Mouse (Mus musculus): ENCODE data around the gene P2rx3.

Gene P2rx3

DNA sequence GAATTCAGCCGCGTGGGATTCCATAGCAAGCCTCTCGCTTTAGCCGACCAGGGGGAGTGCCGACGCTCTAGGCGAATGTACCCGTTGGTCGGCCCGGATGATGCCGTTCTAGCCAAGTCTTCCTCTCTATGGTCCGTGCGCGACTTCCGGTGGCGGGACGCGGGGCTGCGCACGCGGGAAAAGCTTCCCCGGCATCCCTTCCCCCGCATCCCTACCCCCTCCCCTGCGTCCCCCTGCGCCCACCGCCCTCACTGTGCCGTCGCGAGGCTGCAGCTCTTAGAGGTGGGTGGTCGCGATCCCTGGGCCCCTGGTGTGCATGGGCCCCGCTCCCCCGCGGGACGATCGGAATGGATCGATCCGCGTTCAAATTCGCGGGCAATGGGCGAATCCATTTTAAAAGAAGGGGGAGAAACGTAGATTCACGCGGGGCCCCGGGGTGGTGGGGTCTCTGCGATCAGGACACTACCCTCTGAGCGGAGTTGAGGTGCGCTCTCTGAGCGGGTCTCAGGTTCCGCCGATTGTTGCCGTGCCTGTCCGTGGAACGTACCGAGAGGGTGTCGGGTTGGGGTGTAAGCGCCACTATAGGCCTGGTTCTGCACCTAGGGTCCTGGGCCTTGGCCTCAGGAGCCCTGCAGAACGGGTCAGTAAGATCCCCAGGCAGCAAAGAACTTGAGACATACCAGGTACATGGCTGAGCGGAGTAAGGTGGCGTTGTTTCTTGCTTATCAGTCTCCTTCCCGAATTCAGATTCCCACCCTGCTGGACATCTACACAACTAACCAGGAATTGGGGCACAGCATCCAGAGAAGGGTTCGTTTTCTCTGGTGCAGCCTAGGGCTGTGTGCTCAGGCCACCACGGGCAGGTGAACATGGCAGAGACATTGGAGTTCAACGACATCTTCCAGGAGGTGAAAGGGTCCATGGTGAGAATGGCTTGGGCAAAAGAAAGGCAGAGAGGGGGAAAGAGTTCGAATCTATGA, at the start of gene P2rx3, which contains the start of gene Ssrp1:
P2rx3 (minus strand) TSS at position 416 of the 980 bp plus-strand sequence.
Ssrp1 (plus strand) TSS at position 188 of the 980 bp plus-strand sequence.
- DNase-seq (ENCODE audit: low spot score) = peak; percentile 94

DNA sequence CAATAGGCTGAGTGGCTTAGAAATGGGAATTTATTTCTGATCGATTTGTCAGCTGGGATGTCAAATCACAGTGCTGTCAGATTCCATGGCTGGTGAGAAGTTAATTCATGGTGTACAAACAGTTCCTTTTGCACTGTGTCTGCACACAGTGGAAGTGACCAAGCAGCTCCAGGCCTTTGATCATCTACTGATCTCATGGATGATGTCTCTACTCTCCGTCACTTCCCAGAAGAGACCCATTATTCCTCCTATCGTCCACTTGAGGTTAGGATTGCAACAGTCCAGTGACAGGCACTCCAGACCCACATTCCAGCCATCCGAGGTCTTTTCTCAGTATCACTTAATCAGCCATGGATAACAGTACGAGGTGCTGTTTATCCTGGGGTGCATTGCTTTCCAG, 36.5 kb upstream of the P2rx3 start:
- no peak for DNase-seq (ENCODE audit: low spot score)

GRCm38 (mm10) chr2:85071921-85072320, 34.7 kb upstream of the P2rx3 start:
- no peak for DNase-seq (ENCODE audit: low spot score)

- no peak for DNase-seq (ENCODE audit: low spot score)
Measured at GRCm38 (mm10) chr2:85070086-85070485, 32.8 kb upstream of the P2rx3 start.

DNA sequence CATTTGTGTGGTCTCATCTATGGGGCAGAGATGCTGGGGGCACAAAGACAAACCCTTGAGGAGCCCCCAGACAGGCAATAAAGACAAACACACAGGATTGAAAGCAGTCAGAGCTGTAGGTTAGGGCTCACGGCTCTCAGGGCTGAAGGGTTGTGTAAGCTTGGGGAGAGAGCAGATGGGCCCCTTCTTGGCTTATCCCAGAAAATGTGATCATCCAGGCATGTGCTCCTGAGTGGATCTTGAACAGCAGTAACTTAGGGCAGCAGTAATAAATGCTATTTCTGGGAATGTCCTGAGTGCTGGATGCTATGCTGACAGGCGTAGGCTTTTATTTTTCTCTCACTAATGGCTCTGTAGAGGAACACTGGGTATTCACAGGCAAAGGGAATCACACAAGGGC, 31.4 kb upstream of the P2rx3 start:
- DNase-seq (ENCODE audit: low spot score) = no peak

DNA sequence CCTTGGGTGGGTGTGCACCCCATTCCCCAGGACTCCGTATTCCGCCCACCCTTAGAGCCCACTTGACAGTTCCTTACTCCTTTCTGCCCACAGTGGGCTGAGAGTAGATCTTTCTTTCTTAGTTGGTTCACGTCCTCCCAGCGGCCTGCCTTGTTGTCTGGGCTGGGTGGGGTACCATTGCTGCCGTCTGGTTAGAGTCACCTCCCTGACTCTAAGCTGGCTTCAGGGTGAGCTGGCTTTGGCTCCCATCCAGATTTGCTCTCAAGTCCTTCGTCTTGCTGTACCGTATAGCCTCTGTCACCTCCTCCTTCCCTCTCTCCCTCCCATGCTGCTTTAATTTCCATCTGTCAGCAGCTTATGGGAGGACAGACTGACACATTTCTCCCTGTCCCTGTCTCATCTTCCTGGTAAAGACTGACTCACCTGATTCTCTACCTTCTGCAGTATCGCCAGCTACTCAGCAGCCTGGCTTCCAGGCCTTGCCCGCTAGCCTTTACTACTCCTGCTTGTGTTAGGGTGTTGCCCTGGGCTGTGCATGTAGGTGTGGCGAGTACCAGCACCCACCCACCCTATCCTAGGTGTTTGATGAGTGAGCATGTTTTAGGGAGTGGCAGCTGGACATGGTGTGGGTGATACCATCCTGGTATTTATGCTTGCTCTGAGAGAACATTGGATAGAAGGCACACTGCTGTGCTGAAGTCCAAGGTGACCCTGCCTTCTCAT, 30.8 kb upstream of the P2rx3 start:
- DNase-seq (ENCODE audit: low spot score) = no peak

GRCm38 (mm10) chr2:85066937-85067336, 29.7 kb upstream of the P2rx3 start:
- no peak for DNase-seq (ENCODE audit: low spot score)

DNA sequence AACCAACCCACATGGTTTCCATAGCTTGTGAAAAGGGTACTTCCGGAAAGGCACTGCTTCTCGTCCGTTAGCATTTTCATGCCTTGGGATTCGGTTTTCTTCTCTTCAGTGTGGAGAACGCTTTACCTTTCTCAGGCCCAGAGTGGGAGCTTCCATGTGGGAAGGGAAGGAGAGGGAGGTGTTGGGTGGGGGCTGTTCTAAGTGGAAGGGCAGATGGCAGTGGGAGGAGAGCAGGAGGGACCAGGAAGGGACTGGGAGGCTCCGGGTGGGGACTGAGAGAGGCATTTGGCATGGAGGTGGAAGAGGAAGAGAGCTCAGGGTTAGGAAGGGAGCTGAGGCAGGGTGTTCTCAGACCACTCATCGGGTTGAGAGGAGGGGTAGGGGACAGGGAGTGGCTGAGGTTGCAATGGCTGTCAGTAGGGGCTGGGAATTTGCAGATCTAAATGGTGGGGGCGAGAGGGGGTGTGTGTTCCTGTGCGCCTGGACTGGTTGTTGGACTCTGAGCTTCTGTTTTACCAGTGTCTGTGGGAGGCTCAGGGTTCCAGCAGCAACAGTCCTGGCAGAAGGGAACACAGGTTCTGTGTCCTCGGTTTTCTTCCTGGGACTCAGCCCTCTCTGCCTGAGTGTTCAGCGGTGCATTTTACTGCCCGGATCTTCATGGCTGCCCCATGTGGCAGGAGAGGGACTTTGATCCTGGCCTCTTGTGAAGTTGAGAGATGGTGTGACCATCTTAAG, 28.0 kb upstream of the P2rx3 start:
- DNase-seq (ENCODE audit: low spot score) = peak; percentile 54

- no peak for DNase-seq (ENCODE audit: low spot score)
Measured at GRCm38 (mm10) chr2:85061107-85061541, 23.9 kb upstream of the P2rx3 start.

GRCm38 (mm10) chr2:85060591-85061060, 23.4 kb upstream of the P2rx3 start:
- no peak for DNase-seq (ENCODE audit: low spot score)

DNA sequence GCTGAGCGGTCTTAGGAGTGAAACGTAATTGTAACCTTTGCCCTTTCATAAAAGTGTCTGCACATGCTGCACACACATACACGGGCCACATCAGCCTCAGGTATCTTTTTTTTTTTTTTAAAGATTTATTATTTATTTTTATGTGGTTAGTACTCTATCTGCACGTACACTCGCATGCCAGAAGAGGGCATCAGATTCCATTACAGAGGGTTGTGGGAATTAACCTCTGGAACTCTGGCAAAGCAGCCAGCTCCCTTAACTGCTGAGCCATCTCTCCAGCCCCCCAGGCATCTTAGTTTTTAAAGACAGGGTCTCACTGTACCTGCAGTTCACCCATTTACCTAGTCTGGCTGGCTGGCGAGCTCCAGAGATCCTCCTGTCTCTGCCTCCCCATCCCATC, 22.4 kb upstream of the P2rx3 start:
- DNase-seq (ENCODE audit: low spot score) = no peak

DNA sequence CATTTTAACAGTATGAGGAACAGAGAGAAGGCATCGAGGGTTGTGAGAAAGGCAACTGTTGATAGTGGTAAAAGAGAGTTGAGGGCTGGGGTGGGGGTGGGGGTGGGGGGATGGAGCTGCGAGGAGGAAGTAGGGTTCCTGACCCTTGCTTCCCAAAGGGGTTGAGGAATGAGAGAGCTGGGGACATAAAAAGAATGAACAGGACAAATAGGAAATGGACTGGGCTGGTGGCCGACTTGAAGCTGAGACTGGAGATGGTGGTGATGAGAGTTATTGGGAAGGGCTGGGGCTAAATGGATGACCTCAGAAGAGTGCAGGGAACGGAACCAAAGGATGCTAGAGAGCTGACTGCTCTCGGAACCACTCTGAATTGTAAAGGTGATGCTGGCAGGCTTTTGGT, 19.4 kb upstream of the P2rx3 start:
- DNase-seq (ENCODE audit: low spot score) = no peak

DNA sequence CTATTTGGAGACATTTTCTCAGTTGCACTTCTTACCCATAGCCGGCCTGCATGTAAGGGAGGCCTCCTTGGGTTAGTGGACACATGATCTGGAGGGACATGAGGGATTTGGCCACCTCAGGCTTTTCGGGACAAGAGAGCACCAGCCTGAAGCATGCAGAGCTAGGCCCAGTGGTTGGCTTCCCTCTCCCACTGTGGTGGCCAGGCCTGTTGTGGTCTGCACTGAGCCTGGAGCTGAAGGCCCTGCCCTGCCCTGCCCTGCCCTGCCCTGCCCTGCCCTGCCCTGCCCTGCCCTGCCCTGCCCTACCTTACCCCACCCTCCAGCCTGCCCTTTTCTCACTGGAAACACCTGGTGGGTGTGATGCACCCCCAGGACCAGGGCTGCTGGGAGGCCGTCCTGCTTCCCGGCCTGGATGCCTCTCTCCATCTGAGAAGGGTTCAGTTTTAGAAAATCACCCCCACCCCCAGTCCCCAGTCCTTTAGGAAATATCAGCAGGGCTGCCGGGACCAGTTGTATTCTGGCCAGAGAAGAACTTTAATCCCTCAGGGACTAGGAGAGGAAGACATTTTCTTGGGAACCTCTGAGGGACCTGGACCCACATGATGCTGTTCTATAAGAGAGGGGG, 16.0 kb upstream of the P2rx3 start:
- no peak for DNase-seq (ENCODE audit: low spot score)

GRCm38 (mm10) chr2:85050746-85051145, 13.5 kb upstream of the P2rx3 start:
- no peak for DNase-seq (ENCODE audit: low spot score)

GRCm38 (mm10) chr2:85050001-85050634, 12.9 kb upstream of the P2rx3 start:
- peak; percentile 61 for DNase-seq (ENCODE audit: low spot score)

DNA sequence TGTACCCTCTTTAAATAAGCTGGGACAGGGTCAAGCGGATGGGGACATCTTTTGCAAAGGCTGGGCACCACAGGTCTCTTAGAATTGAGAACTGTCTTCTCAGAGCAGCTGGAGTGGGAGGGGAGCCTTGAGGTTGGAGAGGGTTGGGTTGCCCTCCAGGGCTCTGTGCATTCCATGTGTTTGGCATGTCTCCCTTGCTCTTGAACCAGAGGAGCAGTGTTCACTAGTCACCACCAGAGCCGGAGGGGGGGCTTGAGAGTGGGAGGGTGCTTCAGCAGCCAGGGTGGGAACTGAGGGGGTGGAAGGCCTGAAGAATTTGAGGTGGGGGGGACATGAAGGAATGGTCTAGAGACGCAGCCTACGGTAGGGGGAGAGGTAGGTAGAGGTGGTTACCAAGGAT, 12.0 kb upstream of the P2rx3 start:
- no peak for DNase-seq (ENCODE audit: low spot score)

DNA sequence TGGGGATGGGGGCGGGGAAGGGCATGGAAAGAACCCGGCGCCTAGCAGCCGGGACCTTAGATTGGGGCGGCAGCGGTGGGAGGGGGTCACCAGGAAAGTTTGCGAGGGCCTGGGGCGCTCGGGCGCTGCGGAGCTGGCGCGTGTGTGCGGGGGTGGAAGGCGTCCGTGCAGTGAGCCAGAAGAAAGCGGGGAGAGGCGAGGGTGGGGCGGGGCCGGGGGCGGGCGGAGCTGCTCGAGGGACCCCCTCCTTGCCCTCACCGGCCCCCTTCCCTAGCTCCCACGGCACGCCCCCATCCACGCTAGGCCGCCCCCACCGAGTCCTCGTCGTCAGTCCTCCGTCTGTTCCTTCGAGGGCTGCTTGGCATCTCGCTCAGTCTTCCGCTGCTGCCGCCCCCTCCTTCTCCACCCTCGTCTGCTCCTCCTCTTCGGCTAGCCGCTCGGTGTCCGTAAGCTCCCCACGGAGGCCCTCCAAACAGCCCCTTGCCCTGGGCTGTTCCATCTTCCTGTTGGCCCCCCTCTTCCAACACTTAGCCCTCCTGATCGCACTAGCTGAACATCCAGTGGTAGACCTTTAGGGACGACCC, 11.0 kb upstream of the P2rx3 start:
- DNase-seq (ENCODE audit: low spot score) = peak; percentile 71

DNA sequence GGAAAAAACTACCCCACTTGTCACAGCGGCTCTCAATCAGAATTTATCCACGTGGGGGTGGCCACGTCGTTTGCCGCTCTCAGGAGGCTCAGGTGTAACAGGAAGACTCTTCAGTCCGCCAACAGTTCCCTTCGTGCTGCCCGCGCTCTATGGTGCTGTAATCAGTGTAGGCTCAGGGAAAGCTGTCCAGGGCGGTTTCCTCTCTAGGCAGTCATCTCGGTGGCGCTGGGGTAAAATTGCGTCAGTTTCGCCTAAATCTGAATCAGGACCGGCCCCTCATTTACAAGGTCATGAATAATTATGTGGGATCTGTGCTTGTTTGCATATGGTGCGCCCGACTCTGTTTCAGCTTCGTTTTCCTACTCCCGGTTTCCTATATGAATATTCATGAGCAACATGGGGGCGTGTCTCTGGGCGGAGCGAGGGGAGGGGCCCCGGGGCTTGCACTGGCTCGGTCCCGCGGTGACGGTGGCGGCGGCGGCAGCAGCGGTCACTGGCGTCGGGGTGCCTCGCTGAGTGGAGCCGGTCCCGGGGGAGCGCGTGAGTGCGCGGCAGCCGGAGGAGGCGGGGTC, 10.4 kb upstream of the P2rx3 start, which contains the start of gene Tnks1bp1:
Tnks1bp1 (plus strand) TSS at position 427 of the 572 bp plus-strand sequence.
- DNase-seq (ENCODE audit: low spot score) = peak; percentile 97

DNA sequence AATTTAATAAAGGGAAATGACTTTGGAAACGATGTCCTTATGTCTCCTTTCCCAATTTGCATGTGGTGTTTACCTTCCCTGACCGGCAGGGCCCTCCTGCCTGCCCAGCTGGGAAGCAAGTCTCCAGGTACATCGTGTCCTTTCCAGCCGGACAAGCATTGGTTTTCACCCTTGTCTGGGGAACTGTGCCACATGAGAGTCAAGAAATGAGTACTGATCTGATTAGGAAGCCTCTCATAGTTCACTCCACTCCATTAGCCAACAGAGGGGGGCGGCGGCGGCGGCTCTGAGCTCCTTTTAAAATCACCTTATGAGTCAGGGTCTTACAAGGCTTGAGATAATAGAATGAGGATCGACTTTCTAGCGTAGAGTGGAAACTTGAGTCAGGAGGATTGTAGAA, 9.8 kb upstream of the P2rx3 start:
- no peak for DNase-seq (ENCODE audit: low spot score)

DNA sequence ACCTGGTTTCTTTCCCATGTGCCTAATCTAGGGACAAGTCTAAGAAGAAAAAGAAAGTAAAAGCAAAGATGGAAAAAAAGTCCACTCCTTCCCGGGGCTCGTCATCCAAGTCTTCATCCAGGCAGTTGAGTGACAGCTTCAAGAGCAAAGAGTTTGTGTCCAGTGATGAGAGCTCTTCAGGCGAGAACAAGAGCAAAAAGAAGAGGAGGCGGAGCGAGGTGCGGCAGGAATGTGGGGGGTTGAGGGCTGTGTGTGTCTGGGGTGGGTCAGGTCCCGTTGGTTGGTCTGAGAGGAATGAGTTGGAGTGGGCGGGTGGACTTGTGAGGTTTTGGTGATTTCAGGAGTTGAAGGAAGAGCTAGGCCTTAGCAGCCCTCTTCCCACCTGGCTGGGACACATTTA, 9.0 kb upstream of the P2rx3 start:
- no peak for DNase-seq (ENCODE audit: low spot score)

Measured in layer of hippocampus, adult 11-12 months (tissue).